Mouse (Mus musculus): ENCODE data around the gene Sox13. TPM values are rescaled to one million over a fixed set of nuclear protein-coding genes. Genes with fewer than 3 reads are reported as not detected.

The Sox13 gene
- polyA plus RNA-seq, 1 experiment from 2014 or later: 9.0 TPM

DNA sequence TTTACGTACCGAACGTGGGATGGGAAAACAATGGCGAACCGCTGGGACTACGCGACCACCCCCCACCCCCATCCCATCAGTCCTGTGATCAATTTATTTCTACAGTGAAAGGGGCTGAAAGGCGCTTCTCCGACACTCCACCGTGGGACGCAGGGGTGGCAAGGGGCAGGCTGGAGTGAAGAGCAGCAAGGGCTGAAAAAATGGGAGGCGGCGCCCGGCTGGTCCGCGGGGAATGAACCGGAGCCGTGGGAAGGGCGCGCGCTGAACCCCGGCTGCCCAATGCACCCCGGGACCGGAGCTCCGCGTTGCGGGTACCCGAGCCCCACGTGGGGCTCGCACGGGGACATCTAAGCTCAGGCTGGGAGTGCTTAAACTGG lies 1.0 kb downstream of the Sox13 start:
- Histone ChIP-seq H3K4me2 (replicated peaks) (peak overlapping the region; percentile 84), H3K9me3 (no peaks in the 10 kb centered on the region), H3K27me3 (replicated peaks) (no peaks in the 10 kb centered on the region), H3K4me1 (replicated peaks) (peaks cover 35% of the 10 kb centered on the region), H3K4me3 (replicated peaks) (peak overlapping the region; percentile 84), H3K27ac (peak overlapping the region; percentile 96), H3K9ac (peak overlapping the region; percentile 87), H3K36me3 (no peaks in the 10 kb centered on the region)
- peak; percentile 3; the same call in 1 of the 2 replicates for ATAC-seq
- under 1% methylated on average over 31 of the region's 31 CpGs for WGBS

DNA sequence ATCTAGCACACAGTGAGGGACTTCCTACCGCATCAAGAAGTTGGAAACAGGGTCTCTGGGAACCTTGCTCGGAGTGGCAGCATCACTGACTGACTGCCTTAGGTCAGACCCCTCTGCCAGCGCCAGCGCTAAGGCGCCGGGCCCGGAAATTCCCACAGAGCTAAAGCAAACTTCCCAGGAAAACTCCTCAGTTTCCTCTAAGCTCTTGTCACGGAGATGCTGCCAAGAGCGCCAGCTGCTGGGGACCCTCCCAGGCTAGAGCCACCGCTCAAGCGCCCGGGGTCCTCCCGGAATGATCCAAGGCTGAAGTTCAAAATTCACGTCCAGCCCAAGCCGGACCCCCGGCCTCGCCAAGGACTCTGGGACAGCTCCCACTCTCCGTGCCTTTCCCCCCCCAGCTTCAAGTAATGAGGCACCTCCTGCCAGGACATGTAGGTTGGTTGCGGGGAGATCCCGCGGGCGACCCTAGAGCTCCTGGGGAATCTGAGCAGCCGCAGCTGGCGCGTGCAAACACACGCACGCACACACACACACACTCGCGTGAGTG lies 1.5 kb downstream of the Sox13 start:
- ATAC-seq: no peak; the same call in 1 of the 2 replicates
- WGBS: under 1% methylated on average over 29 of the region's 29 CpGs

DNA sequence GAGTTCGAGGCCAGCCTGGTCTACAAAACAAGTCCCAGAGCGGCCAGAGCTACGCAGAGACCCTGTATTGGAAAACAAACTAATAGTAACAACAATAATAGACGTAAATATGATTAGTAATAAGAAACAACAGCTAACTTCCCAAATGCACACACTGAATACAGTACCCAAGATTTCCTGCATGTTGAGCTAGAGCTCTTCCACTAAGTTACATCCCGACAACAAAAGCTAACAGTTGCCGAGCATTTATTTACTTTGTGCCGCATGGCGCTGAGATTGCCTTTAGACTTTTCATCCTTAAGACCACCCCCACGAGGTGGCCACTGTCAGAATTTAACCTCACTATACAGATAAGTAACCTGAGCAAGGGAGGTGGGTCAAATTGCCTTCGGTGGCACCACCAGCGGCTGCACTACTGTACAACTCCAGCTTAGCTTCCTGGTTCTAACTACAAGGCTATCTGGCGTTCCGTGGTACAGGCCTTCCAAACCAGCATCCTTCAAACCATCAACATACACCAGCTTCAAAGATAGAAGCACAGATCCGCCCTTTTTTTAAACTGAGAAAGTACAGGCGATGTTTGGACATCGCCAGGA lies 2.1 kb downstream of the Sox13 start:
- Histone ChIP-seq H3K36me3 (no peaks in the 10 kb centered on the region), H3K27ac (peak overlapping the region; percentile 96), H3K4me3 (replicated peaks) (peak overlapping the region; percentile 84), H3K9me3 (no peaks in the 10 kb centered on the region), H3K4me2 (replicated peaks) (peak overlapping the region; percentile 84), H3K27me3 (replicated peaks) (no peaks in the 10 kb centered on the region), H3K9ac (peak overlapping the region; percentile 87), H3K4me1 (replicated peaks) (peaks cover 42% of the 10 kb centered on the region)
- ATAC-seq: no peak
- WGBS: 34% methylated on average over 16 of the region's 16 CpGs

More for the DNA sequence above, 1.5 kb downstream of the Sox13 start:
- H3K9me3 ChIP-seq: no peaks in the 10 kb centered on the region
- no peaks in the 10 kb centered on the region for H3K36me3 ChIP-seq
- peaks cover 36% of the 10 kb centered on the region for H3K4me1 ChIP-seq (replicated peaks)
- H3K9ac ChIP-seq: peak overlapping the region; percentile 87
- peak overlapping the region; percentile 84 for H3K4me3 ChIP-seq (replicated peaks)
- peak overlapping the region; percentile 84 for H3K4me2 ChIP-seq (replicated peaks)
- no peaks in the 10 kb centered on the region for H3K27me3 ChIP-seq (replicated peaks)
- H3K27ac ChIP-seq: peak overlapping the region; percentile 96

DNA sequence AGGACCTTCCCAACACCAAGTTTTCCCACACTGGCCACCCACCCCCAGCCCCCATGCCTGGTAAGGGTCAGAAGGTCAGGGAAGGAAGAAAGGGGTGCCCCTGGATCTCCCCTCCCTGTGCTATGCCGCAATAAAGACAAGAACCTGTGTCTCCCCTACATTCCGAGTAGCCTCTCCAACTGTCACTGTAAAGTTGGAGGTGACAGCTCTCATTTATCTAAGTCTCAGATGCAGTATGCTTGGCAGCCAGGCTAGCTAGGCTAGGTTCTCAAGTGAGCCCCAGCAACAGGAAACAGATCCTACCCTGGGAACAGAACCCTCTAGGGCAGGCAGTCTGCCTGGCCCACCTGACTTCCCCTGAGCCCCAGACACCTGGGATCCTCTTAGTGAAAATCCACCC lies 3.1 kb downstream of the Sox13 start:
- ATAC-seq: no peak
- Histone ChIP-seq H3K4me2 (replicated peaks) (peak overlapping the region; percentile 37), H3K4me1 (replicated peaks) (peaks cover 46% of the 10 kb centered on the region), H3K27me3 (replicated peaks) (no peaks in the 10 kb centered on the region), H3K9me3 (no peaks in the 10 kb centered on the region), H3K4me3 (replicated peaks) (no peak overlapping the region), H3K36me3 (no peaks in the 10 kb centered on the region), H3K27ac (peak overlapping the region; percentile 63), H3K9ac (peak overlapping the region; percentile 12; the same call in 1 of the 2 replicates)
- 46% methylated on average over 2 of the region's 2 CpGs for WGBS

DNA sequence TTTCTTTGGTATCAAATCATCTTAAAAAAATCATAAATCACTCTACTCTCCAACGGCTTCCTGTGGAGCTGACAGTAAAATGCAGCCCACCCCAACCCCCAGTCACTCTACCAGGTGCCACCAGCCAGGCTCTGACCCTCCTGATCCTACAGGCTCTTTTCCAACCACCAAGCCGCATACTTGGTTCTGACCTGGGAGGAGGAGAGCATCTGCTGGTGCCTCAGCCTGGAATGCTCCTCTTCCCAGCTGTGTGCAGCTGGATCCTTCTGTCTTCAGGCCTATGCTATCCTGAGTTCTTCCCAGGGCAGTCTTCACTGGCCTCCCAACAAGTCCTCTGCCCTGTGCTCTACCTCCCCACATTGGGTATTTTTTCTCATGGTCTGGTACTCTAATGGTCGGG lies 3.7 kb downstream of the Sox13 start:
- Histone ChIP-seq H3K36me3 (no peaks in the 10 kb centered on the region), H3K4me3 (replicated peaks) (no peak overlapping the region), H3K4me1 (replicated peaks) (peaks cover 50% of the 10 kb centered on the region), H3K9me3 (no peaks in the 10 kb centered on the region), H3K4me2 (replicated peaks) (peak overlapping the region; percentile 37), H3K9ac (no peak overlapping the region), H3K27ac (0 out of 2 replicates have a peak overlapping the region, but pooled peaks have one; percentile 63), H3K27me3 (replicated peaks) (no peaks in the 10 kb centered on the region)
- WGBS: 44% methylated on average over 3 of the region's 3 CpGs
- no peak for ATAC-seq

DNA sequence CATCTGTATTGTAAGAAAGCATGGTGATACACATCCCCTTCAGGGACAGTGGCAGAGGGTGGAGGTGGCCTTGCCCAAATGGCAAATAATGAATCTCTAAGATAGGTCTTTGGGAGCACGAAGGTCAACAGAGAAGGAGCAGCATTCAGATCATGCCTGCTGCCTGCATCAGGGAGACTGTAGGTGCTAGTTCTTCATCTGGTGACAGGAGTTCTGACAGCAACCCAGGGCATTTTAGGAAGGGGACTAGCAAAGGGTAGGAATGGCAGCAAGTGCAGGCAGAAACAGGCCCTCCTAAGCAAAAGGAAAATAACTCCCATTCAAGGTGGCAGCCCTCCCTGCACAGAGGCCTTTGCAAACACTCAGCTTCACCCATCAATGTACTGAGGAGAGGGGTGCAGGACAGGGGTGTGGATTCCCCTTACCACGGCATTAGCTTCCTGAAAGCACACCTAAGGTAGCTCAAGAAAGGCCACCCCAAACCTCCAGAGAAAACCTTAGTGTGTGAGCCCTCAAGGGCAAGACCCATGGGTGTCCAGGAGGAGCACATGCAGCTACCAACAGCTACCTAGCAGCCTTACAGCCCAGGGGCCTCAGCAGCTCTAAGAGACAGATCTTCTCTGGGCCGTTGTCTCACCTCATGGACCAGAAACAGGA lies 4.9 kb downstream of the Sox13 start:
- no peak for ATAC-seq
- H3K27ac ChIP-seq: no peak overlapping the region
- no peaks in the 10 kb centered on the region for H3K27me3 ChIP-seq (replicated peaks)
- no peak overlapping the region for H3K9ac ChIP-seq
- no peaks in the 10 kb centered on the region for H3K9me3 ChIP-seq
- 73% methylated on average over 3 of the region's 3 CpGs for WGBS
- H3K36me3 ChIP-seq: no peaks in the 10 kb centered on the region
- no peak overlapping the region for H3K4me2 ChIP-seq (replicated peaks)
- peaks cover 62% of the 10 kb centered on the region for H3K4me1 ChIP-seq (replicated peaks)
- H3K4me3 ChIP-seq (replicated peaks): no peak overlapping the region

DNA sequence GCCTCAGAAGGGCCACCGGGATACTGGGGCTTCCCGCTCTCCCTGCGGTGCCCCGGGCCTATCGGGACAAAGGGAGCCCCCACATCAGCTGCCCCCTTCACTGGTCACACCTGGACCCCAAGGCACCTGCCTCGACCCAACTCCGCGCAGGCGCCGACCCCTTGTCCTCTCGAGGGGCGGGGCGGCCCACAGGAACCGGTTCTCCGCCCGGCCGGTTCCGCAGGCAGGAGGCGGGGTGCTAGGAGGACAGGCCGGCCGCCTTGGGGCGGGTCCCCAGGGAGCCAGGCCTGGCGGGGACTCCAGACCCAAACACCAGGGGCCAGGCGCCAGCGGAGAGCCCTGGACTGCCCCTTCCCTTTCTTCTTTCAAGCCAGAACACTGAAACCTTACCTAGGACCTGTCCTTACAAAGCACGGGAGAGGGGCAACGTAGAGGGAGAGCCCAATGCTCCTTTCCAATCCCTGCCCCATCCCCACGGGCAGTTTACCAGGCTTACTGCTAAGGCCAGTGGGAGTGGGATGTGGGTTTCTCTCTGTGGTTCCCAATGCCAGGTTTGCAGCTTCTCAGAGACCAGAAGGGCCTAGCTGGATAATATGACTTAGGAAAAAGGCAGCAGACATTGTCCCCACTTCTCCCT lies 5.9 kb downstream of the Sox13 start:
- H3K27me3 ChIP-seq (replicated peaks): no peaks in the 10 kb centered on the region
- H3K4me1 ChIP-seq (replicated peaks): peaks cover 72% of the 10 kb centered on the region
- peak; percentile 83 for ATAC-seq
- H3K4me3 ChIP-seq (replicated peaks): peak overlapping the region; percentile 41
- peak overlapping the region; percentile 78 for H3K4me2 ChIP-seq (replicated peaks)
- peak overlapping the region; percentile 51 for H3K9ac ChIP-seq
- WGBS: 8% methylated on average over 28 of the region's 28 CpGs
- H3K27ac ChIP-seq: peak overlapping the region; percentile 73
- no peaks in the 10 kb centered on the region for H3K9me3 ChIP-seq
- no peaks in the 10 kb centered on the region for H3K36me3 ChIP-seq

DNA sequence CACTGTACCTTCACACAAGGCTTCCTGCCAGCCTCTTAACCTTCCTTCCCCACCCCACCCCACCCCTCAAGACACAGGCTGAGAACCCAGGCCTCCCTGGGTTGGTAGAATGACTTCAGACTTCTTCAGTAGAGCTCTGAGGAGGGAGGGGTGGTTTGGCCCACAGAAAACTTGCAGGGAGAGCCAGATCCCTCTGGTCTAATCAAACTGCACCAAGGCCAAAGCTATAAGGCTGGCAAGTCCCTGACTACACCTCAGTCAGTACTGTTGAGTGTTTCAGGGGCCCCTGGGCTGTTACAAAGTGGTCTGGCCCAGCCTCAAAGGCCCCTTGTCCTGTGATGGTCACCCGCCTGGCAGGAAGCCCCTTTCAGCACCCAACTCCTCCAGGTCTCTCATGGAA lies 6.6 kb downstream of the Sox13 start:
- no peaks in the 10 kb centered on the region for H3K9me3 ChIP-seq
- peak; percentile 29 for ATAC-seq
- H3K27ac ChIP-seq: peak overlapping the region; percentile 73
- H3K36me3 ChIP-seq: no peaks in the 10 kb centered on the region
- no peak overlapping the region for H3K4me3 ChIP-seq (replicated peaks)
- H3K9ac ChIP-seq: 0 out of 2 replicates have a peak overlapping the region, but pooled peaks have one; percentile 21
- H3K4me2 ChIP-seq (replicated peaks): peak overlapping the region; percentile 78
- no peaks in the 10 kb centered on the region for H3K27me3 ChIP-seq (replicated peaks)
- peaks cover 79% of the 10 kb centered on the region for H3K4me1 ChIP-seq (replicated peaks)
- 52% methylated on average over 1 of the region's 1 CpGs for WGBS

DNA sequence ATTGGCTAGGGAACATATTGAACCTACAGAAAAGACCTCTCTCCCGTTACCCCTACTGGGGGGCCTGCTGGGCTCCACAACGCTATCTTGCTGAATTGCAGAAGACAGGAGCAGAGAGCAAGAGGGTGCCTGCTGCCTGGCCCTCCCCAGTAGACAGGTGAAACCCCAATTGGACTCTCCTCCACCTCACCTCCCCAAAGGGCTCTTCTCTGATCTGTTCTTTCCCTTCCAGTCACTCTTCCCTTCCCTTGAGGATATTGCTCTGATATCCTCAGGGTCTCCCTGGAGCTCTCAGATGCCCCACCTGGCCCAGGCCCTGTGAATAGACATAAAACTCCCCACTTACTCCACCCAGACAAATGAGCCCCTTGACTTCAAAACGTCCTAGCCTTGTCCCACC lies 7.1 kb downstream of the Sox13 start:
- Histone ChIP-seq H3K27me3 (replicated peaks) (no peaks in the 10 kb centered on the region), H3K4me1 (replicated peaks) (peaks cover 77% of the 10 kb centered on the region), H3K9ac (no peak overlapping the region), H3K36me3 (no peaks in the 10 kb centered on the region), H3K4me2 (replicated peaks) (peak overlapping the region; percentile 78), H3K27ac (peak overlapping the region; percentile 73), H3K9me3 (no peaks in the 10 kb centered on the region), H3K4me3 (replicated peaks) (no peak overlapping the region)
- ATAC-seq: no peak
- 58% methylated on average over 3 of the region's 3 CpGs for WGBS

DNA sequence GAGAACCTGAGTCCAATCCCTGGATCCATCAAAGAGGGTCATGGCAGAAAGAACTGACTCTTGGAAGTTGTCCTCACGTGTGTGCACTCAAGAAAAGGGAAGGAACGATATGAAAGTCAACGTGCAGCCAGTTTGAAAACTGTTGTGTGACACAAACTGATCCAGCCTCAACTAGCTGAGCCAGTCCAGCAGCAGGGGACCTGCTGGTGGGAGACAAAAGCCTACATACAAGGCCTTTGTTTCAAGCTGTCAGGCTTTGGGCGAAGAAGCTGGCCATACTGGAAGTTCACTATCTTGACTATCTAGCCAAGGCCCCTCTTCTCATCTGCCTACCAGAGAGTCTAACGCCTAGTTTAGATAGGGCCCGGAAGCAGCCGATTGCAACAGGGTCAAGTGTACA lies 7.7 kb downstream of the Sox13 start:
- Histone ChIP-seq H3K9ac (no peak overlapping the region), H3K36me3 (no peaks in the 10 kb centered on the region), H3K27me3 (replicated peaks) (no peaks in the 10 kb centered on the region), H3K4me1 (replicated peaks) (peaks cover 71% of the 10 kb centered on the region), H3K4me3 (replicated peaks) (no peak overlapping the region), H3K4me2 (replicated peaks) (0 out of 2 replicates have a peak overlapping the region, but pooled peaks have one; percentile 78), H3K27ac (no peak overlapping the region), H3K9me3 (no peaks in the 10 kb centered on the region)
- ATAC-seq: no peak
- WGBS: 85% methylated on average over 7 of the region's 7 CpGs

DNA sequence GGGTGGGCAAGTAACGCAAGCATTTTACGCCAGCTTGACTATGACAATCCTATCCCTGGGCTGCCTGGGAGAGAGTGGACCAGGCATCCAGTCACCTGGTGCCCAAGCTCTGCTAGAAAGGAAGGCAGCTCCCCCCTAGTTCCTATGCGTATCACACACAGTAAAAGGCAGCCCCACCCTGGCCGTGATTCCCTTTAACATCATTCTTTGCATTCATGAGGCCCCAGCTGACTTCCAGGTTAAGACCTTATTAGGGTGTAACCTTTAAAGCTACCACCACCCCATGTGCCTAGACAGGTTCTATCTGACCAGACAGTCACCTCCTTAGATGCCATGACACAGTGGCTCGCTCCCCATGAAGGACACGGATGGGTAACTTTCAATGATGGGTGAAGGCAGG lies 8.7 kb downstream of the Sox13 start:
- ATAC-seq: no peak
- Histone ChIP-seq H3K4me2 (replicated peaks) (peak overlapping the region; percentile 37; the same call in 1 of the 2 replicates), H3K9ac (no peak overlapping the region), H3K27me3 (replicated peaks) (no peaks in the 10 kb centered on the region), H3K4me1 (replicated peaks) (peaks cover 62% of the 10 kb centered on the region), H3K36me3 (no peaks in the 10 kb centered on the region), H3K4me3 (replicated peaks) (no peak overlapping the region), H3K27ac (0 out of 2 replicates have a peak overlapping the region, but pooled peaks have one; percentile 18), H3K9me3 (no peaks in the 10 kb centered on the region)
- 65% methylated on average over 6 of the region's 6 CpGs for WGBS

DNA sequence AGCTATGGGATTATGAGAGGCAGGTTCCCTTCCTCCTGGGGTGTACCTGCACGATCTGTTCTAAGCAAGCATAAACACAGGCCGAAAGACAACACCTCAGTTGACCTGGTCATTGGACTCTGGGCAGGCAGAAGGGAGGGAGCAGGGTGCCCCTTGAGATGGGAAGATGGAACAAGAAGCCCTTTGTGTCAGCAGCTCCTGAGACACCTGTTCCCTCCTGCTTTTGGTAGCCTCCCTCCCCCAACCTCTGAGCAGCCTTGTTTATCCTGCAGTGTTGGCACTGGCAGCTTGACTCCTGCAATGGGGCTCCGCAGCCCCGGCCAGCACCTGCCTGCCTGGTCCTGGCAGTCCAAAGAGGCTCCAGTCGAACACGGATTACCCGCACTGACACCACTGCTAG lies 9.1 kb downstream of the Sox13 start:
- WGBS: 31% methylated on average over 7 of the region's 7 CpGs
- Histone ChIP-seq H3K27me3 (replicated peaks) (no peaks in the 10 kb centered on the region), H3K4me2 (replicated peaks) (peak overlapping the region; percentile 37; the same call in 1 of the 2 replicates), H3K4me3 (replicated peaks) (no peak overlapping the region), H3K27ac (0 out of 2 replicates have a peak overlapping the region, but pooled peaks have one; percentile 18), H3K9ac (no peak overlapping the region), H3K4me1 (replicated peaks) (peaks cover 63% of the 10 kb centered on the region), H3K36me3 (no peaks in the 10 kb centered on the region), H3K9me3 (no peaks in the 10 kb centered on the region)
- ATAC-seq: peak; percentile 18; the same call in 1 of the 2 replicates

Data from intestine, embryonic 15.5 days (tissue).